Mouse (Mus musculus) lung, postnatal 0 days (tissue): Measurements from ENCODE around the gene Adcy9.

Experiments
- CTCF ChIP-seq: IDR thresholded peaks from 2 replicates; pipeline ENCODE4 v1.5.1; 2016; ENCODE audit warnings: antibody characterized with exemption, mild to moderate bottlenecking
- EP300 ChIP-seq: IDR thresholded peaks from 2 replicates; pipeline ENCODE4 v1.6.1; 2016; ENCODE audit warnings: antibody characterized with exemption, mild to moderate bottlenecking, control low read depth

DNA sequence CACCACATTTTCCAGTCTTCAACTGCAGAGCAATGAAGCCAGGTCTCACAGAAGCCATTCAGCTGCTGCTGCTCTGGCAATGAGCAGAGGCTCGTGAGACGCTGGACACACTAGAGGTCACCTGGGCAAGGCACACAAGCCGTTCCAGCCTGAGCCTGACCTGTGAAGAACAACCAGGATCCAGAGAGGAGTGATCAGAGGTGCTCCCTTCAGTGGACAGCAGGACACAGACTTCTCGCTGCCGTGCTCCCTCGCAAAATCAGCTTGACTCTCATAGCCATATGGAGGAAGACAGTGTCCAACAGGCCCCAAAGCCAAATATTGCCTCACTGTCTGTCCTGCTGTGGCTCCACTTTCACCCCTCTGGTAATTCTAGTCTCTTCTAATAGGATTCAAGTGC lies 29.1 kb upstream of the Adcy9 start:
- no peak for TF ChIP-seq CTCF
- no peak for TF ChIP-seq EP300
